Mouse (Mus musculus) embryonic stem cell, embryonic (primary cell): ENCODE results near the gene D2hgdh.

Source experiments
- CTCF ChIA-PET, 4 experiments: fragments of 300-600 bp in 2 of 4; fragments of 350-600 bp in 2 of 4; sonication (Branson Sonifier 250); formaldehyde crosslinking; loops; one replicate each; lab custom pipeline; 2022; ENCODE audit warnings: inconsistent platforms in 2 of 4; lab: Charles Lee
- POLR2A ChIA-PET, 4 experiments: fragments of 300-600 bp in 2 of 4; fragments of 350-600 bp in 2 of 4; sonication (Branson Sonifier 250); formaldehyde crosslinking; loops; one replicate each; lab custom pipeline; 2022; ENCODE audit warnings: antibody characterized with exemption in 4 of 4, inconsistent platforms in 1 of 4; lab: Charles Lee

Gene D2hgdh

DNA sequence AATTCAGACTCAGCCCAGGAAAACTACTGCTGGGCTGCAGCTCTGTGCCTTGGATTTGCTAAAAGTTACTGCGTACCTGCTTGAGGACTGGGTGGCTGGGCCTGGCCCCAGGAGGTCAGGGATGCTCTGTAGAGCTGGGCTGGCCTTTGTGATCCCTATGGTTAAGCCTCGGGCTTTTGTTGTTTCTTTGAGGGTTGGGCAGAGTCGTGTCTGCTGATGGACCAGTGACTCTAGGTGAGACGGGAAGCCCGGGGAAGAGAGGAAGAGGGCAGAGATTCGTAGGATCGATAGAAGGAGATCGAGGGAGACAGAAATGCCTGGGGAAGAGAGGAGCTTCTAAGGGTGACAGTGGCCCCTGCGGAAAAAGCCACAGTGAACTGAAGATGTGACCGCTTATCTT lies at the start of gene D2hgdh:
TSS of gene D2hgdh (plus strand) at position 301 of the 400 bp plus-strand sequence.
- CTCF ChIA-PET, result interaction anchor here in 2 of 4 experiments (0.6 to 0.9 kb wide), 2 partner anchors 81 to 313 kb away, joined by 4 to 18 read pairs; partner anchors contain the start of gene Farp2 (in 1 of the 2)
- POLR2A ChIA-PET, result interaction anchor here in 3 of 4 experiments (0.9 to 3.6 kb wide), 19 partner anchors 8 to 482 kb away, joined by 3 to 34 read pairs (median 5); partner anchors contain the start of genes Dtymk (in 2 of the 3), Atg4b (in 1 of the 3), Farp2 (in 1 of the 3) and Ing5 (in 1 of the 3)

DNA sequence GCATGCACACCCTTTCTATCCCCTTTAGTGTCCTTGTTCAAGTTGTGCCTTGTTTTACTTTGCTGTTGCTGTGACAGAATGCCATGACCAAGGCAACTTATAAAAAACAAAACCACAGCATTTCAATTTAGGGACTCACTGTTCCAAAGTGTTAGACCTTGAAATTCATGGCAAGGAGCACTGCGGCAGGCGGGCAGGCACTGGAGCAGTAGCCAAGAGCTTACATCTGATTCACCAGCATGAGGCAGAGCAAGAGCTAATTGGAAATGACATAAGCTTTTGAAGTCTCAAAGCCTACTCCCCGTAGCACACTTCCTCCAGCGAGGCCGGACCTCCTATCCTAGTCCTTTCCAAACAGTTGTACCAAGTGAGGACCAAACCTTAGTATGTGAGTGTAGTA lies 48.0 kb upstream of the D2hgdh start:
- ChIA-PET CTCF (no interaction called here), POLR2A (interaction anchor here in 3 of 4 experiments (0.5 to 1.4 kb wide), 4 partner anchors 11 to 654 kb away, joined by 3 to 16 read pairs (median 4); no protein-coding TSS in a partner anchor)

DNA sequence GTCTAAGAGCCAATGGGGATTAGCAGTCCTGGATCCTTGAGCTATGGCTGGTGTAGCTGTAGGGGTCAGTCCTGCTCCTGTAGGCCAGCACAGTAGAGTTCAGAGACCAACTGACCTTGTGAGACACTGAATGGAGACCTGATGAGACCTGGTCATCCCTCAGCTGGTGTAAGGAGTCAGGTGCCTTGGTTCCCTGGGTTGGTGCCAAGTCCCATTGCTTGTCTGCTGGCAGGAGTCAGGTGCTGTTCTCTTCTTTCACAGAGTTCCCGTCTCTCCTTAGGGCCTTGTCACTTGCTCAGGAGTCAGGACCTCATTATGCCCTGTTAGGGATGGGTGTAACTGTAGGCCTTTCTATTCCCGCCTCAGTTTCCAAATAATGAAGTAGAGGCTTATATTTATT lies 37.8 kb upstream of the D2hgdh start:
- POLR2A ChIA-PET, result interaction anchor here in 3 of 4 experiments (0.8 to 3.7 kb wide), 11 partner anchors 9 to 39 kb away, joined by 3 to 19 read pairs (median 4); partner anchors contain the start of genes Ing5 (in 1 of the 3) and Thap4 (in 1 of the 3)
- CTCF ChIA-PET, result interaction anchor here in 2 of 4 experiments (0.6 kb wide), 2 partner anchors 18 to 244 kb away, joined by 3 read pairs; no protein-coding TSS in a partner anchor

DNA sequence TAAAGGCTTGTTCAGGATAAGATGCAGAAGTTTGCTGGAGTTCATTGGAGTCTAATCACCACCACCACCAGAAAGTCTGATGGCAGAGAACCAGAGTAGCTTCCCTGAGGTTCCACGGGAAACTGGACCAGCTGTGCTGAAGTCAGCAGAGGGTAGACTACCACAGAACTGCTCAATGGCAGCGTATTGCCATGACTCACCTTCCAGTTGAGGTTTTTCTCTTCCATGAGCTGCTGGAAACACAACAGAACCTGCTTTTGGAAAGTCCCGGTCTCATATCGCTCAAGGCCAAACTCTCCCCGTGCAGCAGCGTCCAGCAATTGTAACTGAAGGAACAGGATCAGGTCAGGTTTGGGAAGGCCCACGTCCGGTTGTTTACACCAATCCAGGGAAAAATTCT lies 30.2 kb upstream of the D2hgdh start:
- ChIA-PET POLR2A (no interaction called here), CTCF (interaction anchor here in 1 of 4 experiments (0.6 kb wide), 1 partner anchor 1629 kb away, joined by 3 read pairs; no protein-coding TSS in a partner anchor)

DNA sequence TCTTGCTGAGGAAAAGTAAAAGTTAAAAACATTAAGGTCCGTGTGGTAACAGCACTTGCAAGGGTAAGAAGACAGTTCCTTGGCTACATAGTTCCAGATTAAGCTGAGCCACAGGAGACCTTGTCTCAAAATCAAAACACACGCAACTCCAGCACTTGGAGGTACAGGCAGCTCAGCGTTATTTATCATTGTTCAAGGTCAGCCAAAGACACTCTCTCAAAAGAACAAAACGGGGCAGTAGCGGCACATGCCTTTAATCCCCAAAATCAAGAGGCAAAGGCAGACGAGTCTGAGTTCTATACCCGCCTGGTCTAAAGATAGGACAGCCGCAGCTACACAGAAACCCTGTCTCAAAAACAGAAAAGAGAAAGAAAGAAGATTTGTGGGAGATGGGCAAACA lies 28.8 kb upstream of the D2hgdh start:
- ChIA-PET POLR2A (interaction anchor here in 3 of 4 experiments (0.5 to 2.0 kb wide), 6 partner anchors 9 to 186 kb away, joined by 4 to 6 read pairs (median 4); no protein-coding TSS in a partner anchor), CTCF (no interaction called here)

DNA sequence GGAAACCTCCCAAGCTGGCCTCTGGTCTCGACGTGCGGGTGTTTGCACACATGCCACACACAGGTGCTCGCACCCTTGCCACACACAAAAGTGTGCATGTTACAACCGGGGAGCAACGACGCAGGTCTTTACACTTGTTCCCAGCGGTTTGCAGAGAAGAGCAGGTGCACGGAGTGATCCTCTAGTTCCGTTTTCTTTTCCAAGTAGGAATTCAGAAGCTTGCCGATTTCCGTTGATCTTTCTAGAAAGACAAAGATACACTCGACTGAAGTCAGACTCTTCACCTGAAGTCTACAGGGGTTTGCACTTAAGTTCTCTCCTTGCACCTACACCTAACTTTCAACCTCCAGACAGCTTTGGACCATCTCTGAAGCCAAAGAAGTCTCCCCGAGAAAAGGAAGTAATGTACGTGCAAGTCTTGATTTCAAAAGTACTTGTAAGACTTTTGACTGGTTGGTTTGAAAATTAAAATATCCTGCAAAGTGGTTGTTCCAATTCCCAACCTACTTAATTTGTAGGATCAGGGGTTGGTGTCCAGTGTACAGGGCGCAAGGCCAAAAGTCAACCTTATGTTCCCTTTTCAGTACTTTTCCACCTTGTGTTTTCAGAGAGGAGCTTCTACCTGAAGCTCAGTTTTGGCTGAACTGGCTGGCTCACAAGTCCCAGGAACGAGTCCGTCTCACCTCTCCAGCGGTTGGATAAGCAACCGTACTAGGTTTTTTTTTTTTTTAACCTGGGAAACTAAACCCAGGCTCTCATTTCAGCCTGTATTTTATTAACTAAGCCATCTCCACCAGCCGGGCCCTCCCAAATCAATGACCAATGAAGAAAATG lies 23.8 kb upstream of the D2hgdh start:
- ChIA-PET CTCF (interaction anchor here in 2 of 4 experiments (0.6 to 0.7 kb wide), 2 partner anchors 11 to 355 kb away, joined by 3 read pairs; no protein-coding TSS in a partner anchor), POLR2A (interaction anchor here in 3 of 4 experiments (0.6 to 3.6 kb wide), 45 partner anchors 9 to 518 kb away, joined by 3 to 39 read pairs (median 5); partner anchors contain the start of genes D2hgdh (in 2 of the 3), Farp2 (in 2 of the 3), Pask (in 2 of the 3) and Atg4b (in 1 of the 3))

DNA sequence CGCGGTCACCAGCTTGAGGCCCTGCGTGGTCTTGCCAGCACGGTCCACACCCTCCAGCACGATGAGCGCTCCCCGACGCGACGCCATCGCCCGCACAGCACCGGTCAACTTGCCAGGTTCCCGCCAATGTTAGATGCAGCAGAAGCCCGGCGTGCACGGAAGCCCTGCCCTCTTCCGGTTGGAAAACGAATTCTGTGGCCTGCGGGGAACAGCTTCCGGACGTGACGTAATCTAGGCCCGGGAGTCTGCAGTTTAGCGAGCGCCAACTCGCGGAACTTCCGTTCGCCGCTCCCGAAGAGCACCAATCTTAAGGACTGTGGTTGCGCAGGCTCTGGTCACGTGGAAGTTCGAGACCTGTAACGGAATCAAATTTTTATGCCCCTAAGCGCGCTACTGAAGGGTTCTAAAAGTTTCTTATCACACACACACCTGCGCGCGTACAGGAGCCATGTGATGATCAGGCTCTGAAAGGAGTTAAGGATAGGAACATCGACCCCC lies 22.9 kb upstream of the D2hgdh start, which contains the start of gene Dtymk:
TSS of gene Dtymk (minus strand) at position 194 of the 498 bp plus-strand sequence.
- ChIA-PET CTCF (interaction anchor here in 1 of 4 experiments (0.6 kb wide), 1 partner anchor 12 kb away, joined by 3 read pairs; no protein-coding TSS in a partner anchor), POLR2A (interaction anchor here in 3 of 4 experiments (0.6 to 3.6 kb wide), 44 partner anchors 8 to 459 kb away, joined by 3 to 39 read pairs (median 5); partner anchors contain the start of genes D2hgdh (in 2 of the 3), Farp2 (in 2 of the 3), Pask (in 2 of the 3) and Hdlbp (in 1 of the 3))

DNA sequence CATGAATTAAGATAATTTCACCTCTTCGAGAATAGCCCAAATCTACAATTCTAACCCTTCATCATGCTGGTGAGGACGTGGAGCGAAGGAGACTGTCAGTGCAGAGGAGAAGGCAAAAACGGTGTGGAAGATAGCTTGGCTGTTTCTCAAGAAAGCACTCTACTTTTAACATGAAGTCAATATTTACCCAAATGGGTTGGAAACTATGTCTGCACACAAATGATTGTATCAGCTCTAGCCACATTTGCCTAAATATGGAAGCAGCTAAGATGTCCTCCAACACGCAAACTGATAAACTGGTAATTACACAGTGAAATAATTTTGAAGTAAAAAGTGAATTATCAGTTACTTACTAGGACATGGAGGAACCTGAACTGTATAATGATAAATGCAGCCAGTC lies 21.9 kb upstream of the D2hgdh start:
- CTCF ChIA-PET, result interaction anchor here in 1 of 4 experiments (0.9 kb wide), 1 partner anchor 56 kb away, joined by 3 read pairs; no protein-coding TSS in a partner anchor

DNA sequence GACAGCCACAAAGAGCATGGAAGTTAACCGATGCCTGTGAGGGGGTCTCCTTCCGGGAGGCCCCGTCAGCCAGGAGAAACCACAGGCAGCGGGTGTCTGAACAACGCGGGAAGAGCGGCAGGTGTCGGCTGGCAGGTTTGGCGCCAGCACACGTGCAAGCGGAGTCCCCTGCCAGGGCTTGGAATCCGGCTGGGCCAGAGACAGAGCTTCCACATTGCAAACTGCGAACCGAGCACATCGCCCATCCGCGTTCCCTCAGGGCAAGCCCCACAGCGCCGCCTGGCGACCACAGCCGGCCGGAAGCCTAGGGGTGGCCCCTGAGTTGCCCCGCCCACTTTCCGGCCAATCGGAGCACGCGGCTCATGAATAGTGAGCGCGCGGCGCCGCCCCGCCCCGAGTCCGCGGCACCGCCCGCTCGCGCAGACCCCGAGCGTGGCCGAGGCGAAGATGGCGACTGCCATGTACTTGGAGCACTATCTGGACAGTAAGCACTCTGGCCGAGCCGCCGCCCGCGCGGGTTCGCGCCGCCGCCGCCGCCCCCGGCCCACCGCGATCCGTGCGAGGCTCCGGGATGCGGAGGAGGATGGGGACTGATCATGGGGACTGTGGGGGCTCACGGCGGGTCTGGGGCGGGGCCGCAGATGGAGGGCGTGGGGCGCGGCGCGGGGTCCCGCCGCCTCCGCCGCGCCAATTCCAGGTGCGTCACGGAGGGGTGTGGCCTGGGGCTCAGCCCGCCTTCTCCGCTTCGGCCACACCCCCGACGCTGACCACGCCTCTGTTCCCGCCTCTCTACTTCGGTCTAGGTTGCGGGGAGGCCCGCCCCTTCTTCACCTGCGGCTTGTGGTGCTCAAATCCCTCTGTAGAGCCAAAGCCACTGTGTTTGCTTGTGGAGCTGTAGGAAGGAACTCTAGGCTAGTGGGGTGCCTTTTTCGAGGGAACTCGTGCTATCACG lies 20.9 kb upstream of the D2hgdh start, which contains the start of gene Ing5:
TSS of gene Ing5 (plus strand) at position 410 of the 952 bp plus-strand sequence.
- POLR2A ChIA-PET, result interaction anchor here (0.5 to 3.6 kb wide), 53 partner anchors 8 to 461 kb away, joined by 3 to 29 read pairs (median 5); partner anchors contain the start of genes Bok (in 2 of the 4), D2hgdh (in 2 of the 4), Farp2 (in 2 of the 4) and Pask (in 1 of the 4)
- CTCF ChIA-PET, result interaction anchor here in 3 of 4 experiments (0.5 to 1.3 kb wide), 7 partner anchors 11 to 924 kb away, joined by 3 to 6 read pairs (median 3); no protein-coding TSS in a partner anchor

More for the DNA sequence above, 21.9 kb upstream of the D2hgdh start:
- POLR2A ChIA-PET, result interaction anchor here in 3 of 4 experiments (0.6 to 3.6 kb wide), 17 partner anchors 10 to 168 kb away, joined by 3 to 29 read pairs (median 9); partner anchors contain the start of genes D2hgdh (in 1 of the 3) and Thap4 (in 1 of the 3)

DNA sequence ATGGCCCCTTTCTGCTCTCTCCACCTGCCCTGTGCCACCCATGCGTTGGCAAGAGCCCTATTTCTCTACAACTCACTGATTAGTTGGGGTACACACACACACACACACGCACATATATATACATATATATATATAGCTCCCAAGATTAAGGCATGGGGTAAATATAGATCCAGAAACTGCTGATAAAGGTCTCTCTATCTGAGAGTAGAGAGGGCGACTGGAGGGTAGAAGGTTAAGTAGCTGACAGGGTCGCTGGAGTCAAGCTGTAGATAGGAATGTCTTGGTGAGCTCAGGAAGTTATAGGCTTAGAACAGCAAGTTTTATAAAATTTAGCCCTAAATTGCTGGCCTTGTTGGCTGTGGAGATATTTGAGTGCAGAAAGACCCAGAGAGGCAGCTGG lies 19.9 kb upstream of the D2hgdh start:
- POLR2A ChIA-PET, result interaction anchor here in 3 of 4 experiments (0.6 to 3.6 kb wide), 35 partner anchors 8 to 1716 kb away, joined by 3 to 29 read pairs (median 6); partner anchors contain the start of genes D2hgdh (in 2 of the 3), Farp2 (in 2 of the 3), Bok (in 1 of the 3) and Pask (in 1 of the 3)
- CTCF ChIA-PET, result interaction anchor here in 1 of 4 experiments (0.6 to 1.3 kb wide), 2 partner anchors 137 to 1097 kb away, joined by 3 read pairs; no protein-coding TSS in a partner anchor

DNA sequence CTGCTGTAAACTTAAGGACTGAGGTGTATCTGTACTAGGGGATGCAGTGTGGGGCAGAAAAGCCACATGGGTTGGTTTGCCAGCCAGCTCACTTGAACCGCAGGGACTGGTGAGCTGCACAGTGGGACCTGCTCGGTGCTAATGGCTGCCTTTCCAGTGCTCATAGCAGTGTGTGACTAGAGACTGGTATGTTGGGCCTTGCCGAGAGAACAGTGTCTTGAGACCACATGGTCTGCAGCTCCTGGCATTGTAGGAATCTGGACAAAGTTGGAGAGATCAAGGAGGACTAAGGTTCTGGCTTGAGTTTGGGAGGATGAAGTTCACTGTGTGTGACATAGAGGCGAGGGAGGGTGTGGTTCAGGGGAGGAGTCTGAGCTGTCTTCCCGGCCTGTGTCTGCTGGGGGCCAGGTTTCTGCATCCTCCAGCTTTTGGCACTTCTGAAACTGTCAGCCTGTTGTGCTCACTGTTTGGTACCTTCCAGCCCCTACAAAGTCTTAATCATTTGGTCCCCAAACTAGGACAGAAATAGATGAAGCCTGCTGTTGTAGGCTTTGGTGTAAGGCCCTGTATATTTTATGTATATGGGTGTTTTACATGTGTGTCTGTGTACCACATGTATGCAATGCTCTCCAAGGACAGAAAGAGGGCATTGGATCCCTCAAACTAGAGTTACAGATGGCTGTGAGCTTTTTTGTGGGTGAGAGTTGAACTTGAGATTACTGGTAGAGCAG lies 19.3 kb upstream of the D2hgdh start:
- CTCF ChIA-PET, result interaction anchor here in 1 of 4 experiments (0.6 kb wide), 1 partner anchor 1097 kb away, joined by 3 read pairs; no protein-coding TSS in a partner anchor

DNA sequence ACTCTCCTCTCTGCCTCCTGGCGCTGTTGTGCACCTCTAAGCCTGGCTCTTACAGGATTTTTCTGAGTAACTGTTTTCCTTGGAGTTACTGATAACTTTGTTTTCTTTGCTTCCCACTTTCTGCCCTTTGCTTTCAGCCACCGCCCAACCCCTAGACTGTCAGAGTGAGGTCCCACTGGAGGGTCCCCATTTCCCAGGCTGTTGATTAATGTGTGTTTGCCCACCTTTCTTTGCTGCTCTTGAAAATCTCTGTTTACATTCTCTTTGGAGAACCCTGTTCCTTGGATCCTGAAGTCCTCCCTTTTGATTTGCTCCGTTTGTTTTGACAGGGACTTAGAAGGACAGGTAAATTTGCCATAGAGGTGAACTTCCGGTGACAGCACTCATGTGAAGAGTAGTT lies 15.8 kb upstream of the D2hgdh start:
- POLR2A ChIA-PET, result no interaction called here
- CTCF ChIA-PET, result no interaction called here

More for the DNA sequence above, 19.3 kb upstream of the D2hgdh start:
- POLR2A ChIA-PET, result interaction anchor here in 3 of 4 experiments (0.7 to 3.6 kb wide), 24 partner anchors 9 to 1715 kb away, joined by 3 to 29 read pairs (median 6); partner anchors contain the start of genes D2hgdh (in 2 of the 3), Farp2 (in 2 of the 3), Bok (in 1 of the 3) and Pask (in 1 of the 3)

DNA sequence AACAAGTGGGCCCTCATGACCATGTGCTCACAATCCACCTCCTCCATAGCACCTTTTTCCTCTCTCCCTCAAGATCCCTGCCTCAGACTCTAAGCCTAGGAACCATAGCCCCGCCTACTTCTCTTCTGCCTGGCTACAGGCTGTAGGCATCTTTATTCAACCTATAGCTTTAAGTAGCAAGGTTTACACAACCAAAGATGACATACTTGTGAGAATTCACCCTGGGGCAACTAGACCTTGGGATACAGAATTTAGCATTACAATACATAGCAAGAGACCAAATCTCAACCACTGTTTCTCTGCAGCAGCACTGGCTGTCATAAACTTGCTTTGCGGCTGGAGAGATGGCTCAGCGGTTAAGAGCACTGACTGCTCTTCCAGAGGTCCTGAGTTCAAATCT lies 14.7 kb upstream of the D2hgdh start:
- POLR2A ChIA-PET, result interaction anchor here in 1 of 4 experiments (1.1 to 1.7 kb wide), 2 partner anchors 9 to 14 kb away, joined by 7 to 8 read pairs; partner anchors contain the start of genes D2hgdh and Dtymk

DNA sequence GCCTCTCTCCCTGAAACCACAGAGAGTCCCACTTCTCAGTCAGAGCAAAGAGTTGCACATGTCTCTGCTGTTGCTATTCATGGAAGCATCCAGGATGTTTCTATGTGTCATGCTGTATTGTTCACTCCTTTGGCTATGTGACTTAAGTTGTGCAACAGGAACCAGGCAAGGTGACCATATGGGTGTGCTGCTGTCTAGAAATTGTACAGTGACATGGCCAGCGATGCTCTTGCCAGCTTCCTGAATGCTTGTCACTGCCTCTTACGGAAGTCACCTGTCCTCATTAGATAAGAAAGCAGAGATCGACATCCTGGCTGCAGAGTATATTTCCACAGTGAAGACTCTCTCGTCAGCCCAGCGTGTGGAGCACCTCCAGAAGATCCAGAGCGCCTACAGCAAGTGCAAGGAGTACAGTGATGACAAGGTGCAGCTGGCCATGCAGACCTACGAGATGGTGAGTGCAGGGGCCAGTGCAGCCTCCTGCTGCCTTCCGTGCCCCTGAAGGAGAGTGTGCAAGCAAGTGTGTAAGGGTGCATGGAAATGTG lies 13.1 kb upstream of the D2hgdh start:
- CTCF ChIA-PET, result no interaction called here
- POLR2A ChIA-PET, result interaction anchor here in 2 of 4 experiments (1.1 to 3.5 kb wide), 4 partner anchors 8 to 13 kb away, joined by 3 to 34 read pairs (median 6); partner anchors contain the start of genes D2hgdh (in 2 of the 2), Dtymk (in 1 of the 2) and Ing5 (in 1 of the 2)

More for the DNA sequence above, 14.7 kb upstream of the D2hgdh start:
- CTCF ChIA-PET, result interaction anchor here in 1 of 4 experiments (0.6 kb wide), 1 partner anchor 68 kb away, joined by 7 read pairs; no protein-coding TSS in a partner anchor
